Comparison of ENCODE assay signal across 12 mouse cellular contexts in genomic region chr5:145071342-145071741, GRCm38 (mm10). TPM values are rescaled to one million over a fixed set of nuclear protein-coding genes. Genes with fewer than 3 reads are reported as not detected.
A peak's percentile ranks its signal among the peaks of the same experiment; 100 is the strongest.
DNase-seq lines count a peak whose midpoint lies in the region; ATAC-seq and TF ChIP-seq lines count a peak whose summit lies in the region.
"Had no signal": no experiment of that assay in that cellular context is flagged by ENCODE, and none has a peak within 500 bp of the region (broad histone marks: within the 10 kb centered on the region; RNA-seq: fewer than 3 reads in every experiment).

No protein-coding gene starts in this region.

- WGBS in kidney, embryonic 16.5 days, result 55% methylated on average over 6 of the region's 6 CpGs

- H3K4me2 ChIP-seq in kidney, embryonic 16.5 days (replicated peaks; ENCODE audit: low read depth, low read length), result no peak overlapping the region
- H3K4me2 ChIP-seq: heart, embryonic 12.5 days had no signal

- H3K27me3 ChIP-seq in kidney, embryonic 16.5 days (ENCODE audit: insufficient read depth, low read length), result no peaks in the 10 kb centered on the region
- peaks cover 4% of the 10 kb centered on the region for H3K27me3 ChIP-seq in G1E (ENCODE audit: insufficient read depth, low read length)
- H3K27me3 ChIP-seq: heart, embryonic 12.5 days had no signal

- H3K27ac ChIP-seq in kidney, embryonic 16.5 days (ENCODE audit: low read length), result no peak overlapping the region

- peak; percentile 15 for DNase-seq in kidney, postnatal 10 days
- DNase-seq in G1E (ENCODE audit: low spot score), result no peak
- peak; percentile 52 for DNase-seq in c-Kit-positive CD71-positive TER-119-negative erythroid progenitor cells, embryonic 14.5 days (ENCODE audit: low read depth)
- DNase-seq in retina, postnatal 1 day, result peak; percentile 55
- no peak for DNase-seq in right cerebral cortex, postnatal 14 days
- DNase-seq in gastrocnemius, postnatal 25 days, result no peak
- DNase-seq: adrenal gland, adult 8-10 months; right cerebral cortex, adult 18-20 months; thymus, postnatal 14 days had no signal

- H3K4me1 ChIP-seq in kidney, embryonic 16.5 days (ENCODE audit: insufficient read depth, low read length), result 0 out of 2 replicates have a peak, but pooled peaks cover 3% of the 10 kb centered on the region
- H3K4me1 ChIP-seq in G1E (ENCODE audit: insufficient read depth, low read depth, low read length), result no peaks in the 10 kb centered on the region
- H3K4me1 ChIP-seq: heart, embryonic 12.5 days had no signal

- no peak for ATAC-seq in kidney, embryonic 16.5 days (ENCODE audit: low FRiP score, low TSS enrichment)
- ATAC-seq in G1E (ENCODE audit: extremely low read depth, insufficient number of reproducible peaks, low FRiP score, poor library complexity, severe bottlenecking), result no peak

- H3K36me3 ChIP-seq in kidney, embryonic 16.5 days (ENCODE audit: insufficient read depth, low read length), result no peaks in the 10 kb centered on the region
- H3K36me3 ChIP-seq in G1E (replicated peaks), result no peaks in the 10 kb centered on the region
- H3K36me3 ChIP-seq: heart, embryonic 12.5 days had no signal

- TF ChIP-seq CTCF in G1E (IDR thresholded peaks at IDR 0.05; ENCODE audit: low read depth, low read length), result peak; percentile 12; the same call in 1 of the 2 replicates

- no peaks in the 10 kb centered on the region for H3K9me3 ChIP-seq in kidney, embryonic 16.5 days (ENCODE audit: low read length)
- no peaks in the 10 kb centered on the region for H3K9me3 ChIP-seq in G1E (replicated peaks)
- H3K9me3 ChIP-seq: heart, embryonic 12.5 days had no signal

- no peak overlapping the region for H3K9ac ChIP-seq in kidney, embryonic 16.5 days (replicated peaks; ENCODE audit: low read length)
- H3K9ac ChIP-seq: heart, embryonic 12.5 days had no signal

- no peak overlapping the region for H3K4me3 ChIP-seq in kidney, embryonic 16.5 days (ENCODE audit: low read length)
- H3K4me3 ChIP-seq in G1E (ENCODE audit: low read depth, low read length), result no peak overlapping the region
- H3K4me3 ChIP-seq: heart, embryonic 12.5 days had no signal

RNA-seq across cellular contexts. Expression of gene Arpc1a, which starts 12.3 kb away (rescaled TPM):
- polyA plus RNA-seq in kidney, embryonic 16.5 days (2015; fragmentation: Nextera tagmentation; extraction: Ambion mirVana), result 142 and 150 TPM in 2 replicates
- 77.0 and 85.3 TPM in 2 replicates for total RNA-seq in G1E (2014; fragmentation: Nextera tagmentation)
- total RNA-seq in G1E (2017), result 125 and 169 TPM in 2 replicates
- polyA plus RNA-seq in G1E (2012), result 56.4 and 58.6 TPM in 2 replicates
- total RNA-seq in gastrocnemius, postnatal 25 days (2021), result 10 to 100 TPM; 26.6 to 32.2 TPM

RNA-seq across cellular contexts. Expression of gene Kpna7, which starts 12.5 kb away (rescaled TPM):
- not detected in 2 replicates for polyA plus RNA-seq in kidney, embryonic 16.5 days (2015; fragmentation: Nextera tagmentation; extraction: Ambion mirVana)
- total RNA-seq in G1E (2014; fragmentation: Nextera tagmentation) (not detected in 2 replicates), G1E (2017) (not detected in 2 replicates)
- polyA plus RNA-seq in G1E (2012), result not detected in 2 replicates
- total RNA-seq in gastrocnemius, postnatal 25 days (2021), result not detected
- total RNA-seq: adrenal gland, adult 8-10 months had no signal
- polyA plus RNA-seq: heart, embryonic 12.5 days had no signal

RNA-seq across cellular contexts. Expression of gene 1700018F24Rik, which starts 28.6 kb away (rescaled TPM):
- polyA plus RNA-seq in kidney, embryonic 16.5 days (2015; fragmentation: Nextera tagmentation; extraction: Ambion mirVana), result not detected in 2 replicates
- total RNA-seq in G1E (2014; fragmentation: Nextera tagmentation) (not detected in 2 replicates), G1E (2017) (not detected in 2 replicates)
- not detected in 2 replicates for polyA plus RNA-seq in G1E (2012)
- total RNA-seq in gastrocnemius, postnatal 25 days (2021), result not detected
- total RNA-seq: adrenal gland, adult 8-10 months had no signal
- polyA plus RNA-seq: heart, embryonic 12.5 days; liver, embryonic 16.5 days had no signal

RNA-seq across cellular contexts. Expression of gene Gm4871, which starts 38.8 kb away (rescaled TPM):
- polyA plus RNA-seq in kidney, embryonic 16.5 days (2015; fragmentation: Nextera tagmentation; extraction: Ambion mirVana), result not detected in 2 replicates
- total RNA-seq in G1E (2014; fragmentation: Nextera tagmentation) (not detected in 2 replicates), G1E (2017) (not detected in 2 replicates)
- not detected in 2 replicates for polyA plus RNA-seq in G1E (2012)
- total RNA-seq in gastrocnemius, postnatal 25 days (2021), result not detected
- total RNA-seq: adrenal gland, adult 8-10 months had no signal
- polyA plus RNA-seq: heart, embryonic 12.5 days; liver, embryonic 16.5 days had no signal

RNA-seq across cellular contexts. Expression of gene Arpc1b, which starts 42.7 kb away (rescaled TPM):
- polyA plus RNA-seq in kidney, embryonic 16.5 days (2015; fragmentation: Nextera tagmentation; extraction: Ambion mirVana), result 325 and 354 TPM in 2 replicates
- 226 and 347 TPM in 2 replicates for total RNA-seq in G1E (2014; fragmentation: Nextera tagmentation)
- total RNA-seq in G1E (2017), result 230 and 290 TPM in 2 replicates
- polyA plus RNA-seq in G1E (2012), result 2,252 and 2,780 TPM in 2 replicates
- 10 to 100 TPM; 32.4 to 46.8 TPM for total RNA-seq in gastrocnemius, postnatal 25 days (2021)

Comparison
In these comparisons a context has a peak if more than half of its experiments do, and no peak if none do; other contexts are left out.
1. DNase-seq: peak in kidney, postnatal 10 days (single experiment), c-Kit-positive CD71-positive TER-119-negative erythroid progenitor cells, embryonic 14.5 days (single experiment) and retina, postnatal 1 day (single experiment); none in G1E (single experiment), right cerebral cortex, postnatal 14 days (single experiment) and gastrocnemius, postnatal 25 days (single experiment).